Mouse (Mus musculus): ENCODE results near the gene Clec16a. TPM values are rescaled to one million over a fixed set of nuclear protein-coding genes. Genes with fewer than 3 reads are reported as not detected.

Clec16a gene
- polyA plus RNA-seq, 1 experiment: 46.2 TPM

GRCm38 (mm10) chr16:10548938-10549337 is 3.8 kb downstream of the Clec16a start:
- Histone ChIP-seq H3K27ac (ENCODE audit: insufficient read depth, low read length) (no peak overlapping the region), H3K4me1 (ENCODE audit: control insufficient read depth, insufficient read depth, low read length) (peaks cover 15% of the 10 kb centered on the region), H3K4me3 (ENCODE audit: insufficient read depth, low read length) (no peak overlapping the region)
- TF ChIP-seq CTCF (IDR thresholded peaks at IDR 0.05; ENCODE audit: extremely low read depth, insufficient read depth, low read length) (no peak), POLR2A (IDR thresholded peaks at IDR 0.05; ENCODE audit: extremely low read depth, insufficient read depth, low read length) (no peak)

- Histone ChIP-seq H3K4me1 (ENCODE audit: control insufficient read depth, insufficient read depth, low read length) (peaks cover 15% of the 10 kb centered on the region), H3K27ac (ENCODE audit: insufficient read depth, low read length) (peak overlapping the region; percentile 18; the same call in 1 of the 2 replicates), H3K4me3 (ENCODE audit: insufficient read depth, low read length) (no peak overlapping the region)
- no peak for TF ChIP-seq CTCF (IDR thresholded peaks at IDR 0.05; ENCODE audit: extremely low read depth, insufficient read depth, low read length)
- no peak for TF ChIP-seq POLR2A (IDR thresholded peaks at IDR 0.05; ENCODE audit: extremely low read depth, insufficient read depth, low read length)
Observed at GRCm38 (mm10) chr16:10549600-10549999, 4.5 kb downstream of the Clec16a start.

- no peak for TF ChIP-seq POLR2A (IDR thresholded peaks at IDR 0.05; ENCODE audit: extremely low read depth, insufficient read depth, low read length)
- TF ChIP-seq CTCF (IDR thresholded peaks at IDR 0.05; ENCODE audit: extremely low read depth, insufficient read depth, low read length): no peak
- Histone ChIP-seq H3K4me1 (ENCODE audit: control insufficient read depth, insufficient read depth, low read length) (peaks cover 15% of the 10 kb centered on the region), H3K4me3 (ENCODE audit: insufficient read depth, low read length) (no peak overlapping the region), H3K27ac (ENCODE audit: insufficient read depth, low read length) (no peak overlapping the region)
Observed at GRCm38 (mm10) chr16:10551592-10551991, 6.5 kb downstream of the Clec16a start.

- no peak overlapping the region for H3K27ac ChIP-seq (ENCODE audit: insufficient read depth, low read length)
- TF ChIP-seq CTCF (IDR thresholded peaks at IDR 0.05; ENCODE audit: extremely low read depth, insufficient read depth, low read length) (no peak), POLR2A (IDR thresholded peaks at IDR 0.05; ENCODE audit: extremely low read depth, insufficient read depth, low read length) (no peak)
- peaks cover 13% of the 10 kb centered on the region for H3K4me1 ChIP-seq (ENCODE audit: control insufficient read depth, insufficient read depth, low read length)
- H3K4me3 ChIP-seq (ENCODE audit: insufficient read depth, low read length): no peak overlapping the region
Observed at GRCm38 (mm10) chr16:10553858-10554257, 8.7 kb downstream of the Clec16a start.

- TF ChIP-seq CTCF (IDR thresholded peaks at IDR 0.05; ENCODE audit: extremely low read depth, insufficient read depth, low read length) (no peak), POLR2A (IDR thresholded peaks at IDR 0.05; ENCODE audit: extremely low read depth, insufficient read depth, low read length) (no peak)
- Histone ChIP-seq H3K27ac (ENCODE audit: insufficient read depth, low read length) (peak overlapping the region; percentile 75; the same call in 1 of the 2 replicates), H3K4me3 (ENCODE audit: insufficient read depth, low read length) (no peak overlapping the region)
Observed at GRCm38 (mm10) chr16:10559991-10560390, 14.9 kb downstream of the Clec16a start.

GRCm38 (mm10) chr16:10565278-10565885 is 20.2 kb downstream of the Clec16a start:
- H3K4me3 ChIP-seq (ENCODE audit: insufficient read depth, low read length): no peak overlapping the region
- H3K27ac ChIP-seq (ENCODE audit: insufficient read depth, low read length): no peak overlapping the region
- peaks cover 4% of the 10 kb centered on the region; the same call in 1 of the 2 replicates for H3K4me1 ChIP-seq (ENCODE audit: control insufficient read depth, insufficient read depth, low read length)
- peak; percentile 92 for TF ChIP-seq CTCF (IDR thresholded peaks at IDR 0.05; ENCODE audit: extremely low read depth, insufficient read depth, low read length)
- TF ChIP-seq POLR2A (IDR thresholded peaks at IDR 0.05; ENCODE audit: extremely low read depth, insufficient read depth, low read length): no peak

More at GRCm38 (mm10) chr16:10559991-10560390, 14.9 kb downstream of the Clec16a start:
- peaks cover 5% of the 10 kb centered on the region for H3K4me1 ChIP-seq (ENCODE audit: control insufficient read depth, insufficient read depth, low read length)

GRCm38 (mm10) chr16:10567153-10567552 is 22.0 kb downstream of the Clec16a start:
- TF ChIP-seq CTCF (IDR thresholded peaks at IDR 0.05; ENCODE audit: extremely low read depth, insufficient read depth, low read length) (no peak), POLR2A (IDR thresholded peaks at IDR 0.05; ENCODE audit: extremely low read depth, insufficient read depth, low read length) (no peak)
- no peak overlapping the region for H3K4me3 ChIP-seq (ENCODE audit: insufficient read depth, low read length)
- peaks cover 4% of the 10 kb centered on the region; the same call in 1 of the 2 replicates for H3K4me1 ChIP-seq (ENCODE audit: control insufficient read depth, insufficient read depth, low read length)
- H3K27ac ChIP-seq (ENCODE audit: insufficient read depth, low read length): no peak overlapping the region

GRCm38 (mm10) chr16:10569809-10570395 is 24.8 kb downstream of the Clec16a start:
- Histone ChIP-seq H3K4me1 (ENCODE audit: control insufficient read depth, insufficient read depth, low read length) (peaks cover 4% of the 10 kb centered on the region; the same call in 1 of the 2 replicates), H3K4me3 (ENCODE audit: insufficient read depth, low read length) (no peak overlapping the region), H3K27ac (ENCODE audit: insufficient read depth, low read length) (no peak overlapping the region)
- TF ChIP-seq POLR2A (IDR thresholded peaks at IDR 0.05; ENCODE audit: extremely low read depth, insufficient read depth, low read length) (no peak), CTCF (IDR thresholded peaks at IDR 0.05; ENCODE audit: extremely low read depth, insufficient read depth, low read length) (no peak)

GRCm38 (mm10) chr16:10570708-10571107 is 25.6 kb downstream of the Clec16a start:
- H3K27ac ChIP-seq (ENCODE audit: insufficient read depth, low read length): no peak overlapping the region
- no peak overlapping the region for H3K4me3 ChIP-seq (ENCODE audit: insufficient read depth, low read length)
- no peak for TF ChIP-seq CTCF (IDR thresholded peaks at IDR 0.05; ENCODE audit: extremely low read depth, insufficient read depth, low read length)
- no peak for TF ChIP-seq POLR2A (IDR thresholded peaks at IDR 0.05; ENCODE audit: extremely low read depth, insufficient read depth, low read length)
- peaks cover 4% of the 10 kb centered on the region; the same call in 1 of the 2 replicates for H3K4me1 ChIP-seq (ENCODE audit: control insufficient read depth, insufficient read depth, low read length)

GRCm38 (mm10) chr16:10571820-10572219 is 26.7 kb downstream of the Clec16a start:
- no peaks in the 10 kb centered on the region for H3K4me1 ChIP-seq (ENCODE audit: control insufficient read depth, insufficient read depth, low read length)
- TF ChIP-seq CTCF (IDR thresholded peaks at IDR 0.05; ENCODE audit: extremely low read depth, insufficient read depth, low read length) (peak; percentile 57), POLR2A (IDR thresholded peaks at IDR 0.05; ENCODE audit: extremely low read depth, insufficient read depth, low read length) (no peak)
- no peak overlapping the region for H3K4me3 ChIP-seq (ENCODE audit: insufficient read depth, low read length)
- no peak overlapping the region for H3K27ac ChIP-seq (ENCODE audit: insufficient read depth, low read length)

Data from cortical plate, adult 2 months (tissue).